ENCODE assay signal across 21 mouse cellular contexts in the genomic region with DNA sequence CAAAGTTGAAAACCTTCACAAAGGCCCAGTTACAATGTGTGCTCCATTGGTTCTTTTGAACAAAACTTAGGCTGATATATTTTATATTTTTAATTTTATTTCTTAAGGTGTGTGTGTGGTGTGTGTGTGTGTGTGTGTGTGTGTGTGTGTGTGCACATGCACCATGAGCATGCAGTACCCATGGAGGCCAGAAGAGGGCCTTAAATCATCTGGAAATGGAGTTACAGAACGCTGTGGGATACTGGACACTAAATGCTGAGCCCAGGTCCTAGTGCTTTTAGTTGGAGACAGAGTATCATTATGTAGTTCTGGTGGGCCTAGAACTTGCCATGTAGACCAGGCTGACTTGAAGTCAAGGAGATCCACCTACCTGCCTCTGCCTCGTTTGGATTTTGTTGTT. TPM values are rescaled to one million over a fixed set of nuclear protein-coding genes. Genes with fewer than 3 reads are reported as not detected.
DNase-seq lines count a peak whose midpoint lies in the region; ATAC-seq and TF ChIP-seq lines count a peak whose summit lies in the region.
"Had no signal": no experiment of that assay in that cellular context is flagged by ENCODE, and none has a peak within 500 bp of the region (broad histone marks: within the 10 kb centered on the region; RNA-seq: fewer than 3 reads in every experiment).

No protein-coding gene starts in this region.

- DNase-seq in heart, embryonic 10.5 days (ENCODE audit: low spot score), result no peak
- DNase-seq in heart, adult 11 months, result no peak
- DNase-seq in cerebellum, adult 9-11 months, result no peak
- DNase-seq: cerebellum, adult 2 months; heart, postnatal 4 days; kidney, adult 9 months; kidney, postnatal 4 days; layer of hippocampus, adult 9-11 months; right cerebral cortex, adult 18-20 months; thymus, postnatal 14 days had no signal

- no peak for ATAC-seq in intestine, embryonic 16.5 days
- no peak for ATAC-seq in stomach, embryonic 14.5 days (ENCODE audit: insufficient number of reproducible peaks, insufficient read depth, low FRiP score, low read depth)
- no peak for ATAC-seq in megakaryocyte, adult 5-6 weeks (ENCODE audit: poor library complexity, severe bottlenecking)
- ATAC-seq: CD4-positive, CD25-positive, alpha-beta regulatory T cell, adult 4 months; hindbrain, embryonic 16.5 days; midbrain, embryonic 13.5 days had no signal

- H3K27ac ChIP-seq in heart, embryonic 10.5 days, result 0 out of 2 replicates have a peak overlapping the region, but pooled peaks have one; percentile 19
- peak overlapping the region; percentile 79 for H3K27ac ChIP-seq in intestine, embryonic 16.5 days (ENCODE audit: low read length)
- H3K27ac ChIP-seq in stomach, embryonic 14.5 days (ENCODE audit: low read length), result peak overlapping the region; percentile 56; the same call in 1 of the 2 replicates
- H3K27ac ChIP-seq: embryonic facial prominence, embryonic 10.5 days; heart, embryonic 15.5 days; midbrain, embryonic 13.5 days; neural tube, embryonic 13.5 days had no signal

- no peak overlapping the region for H3K4me3 ChIP-seq in heart, embryonic 10.5 days
- no peak overlapping the region for H3K4me3 ChIP-seq in E14TG2a.4 (replicated peaks; ENCODE audit: low read length)
- no peak overlapping the region for H3K4me3 ChIP-seq in intestine, embryonic 16.5 days (ENCODE audit: low read length)
- no peak overlapping the region for H3K4me3 ChIP-seq in stomach, embryonic 14.5 days (ENCODE audit: low read depth, low read length)
- H3K4me3 ChIP-seq: embryonic facial prominence, embryonic 10.5 days; heart, embryonic 15.5 days; midbrain, embryonic 13.5 days; neural tube, embryonic 13.5 days had no signal

- TF ChIP-seq CTCF in E14TG2a.4 (conservative IDR thresholded peaks at IDR 0.05; ENCODE audit: low read length), result peak; percentile 48

- H3K4me1 ChIP-seq in heart, embryonic 10.5 days, result peaks cover 13% of the 10 kb centered on the region
- H3K4me1 ChIP-seq in E14TG2a.4 (replicated peaks; ENCODE audit: low read depth, low read length), result peaks cover 38% of the 10 kb centered on the region
- H3K4me1 ChIP-seq in intestine, embryonic 16.5 days (ENCODE audit: control insufficient read depth, insufficient read depth, low read length), result peaks cover 33% of the 10 kb centered on the region
- H3K4me1 ChIP-seq in stomach, embryonic 14.5 days (ENCODE audit: control insufficient read depth, insufficient read depth, low read length), result peaks cover 25% of the 10 kb centered on the region
- H3K4me1 ChIP-seq: neural tube, embryonic 13.5 days had no signal

- H3K9ac ChIP-seq in intestine, embryonic 16.5 days (ENCODE audit: low read depth, low read length), result no peak overlapping the region
- H3K9ac ChIP-seq in stomach, embryonic 14.5 days (replicated peaks; ENCODE audit: low read depth, low read length), result no peak overlapping the region
- H3K9ac ChIP-seq: heart, embryonic 15.5 days; midbrain, embryonic 13.5 days; neural tube, embryonic 13.5 days had no signal

- 0 out of 2 replicates have a peak, but pooled peaks cover 5% of the 10 kb centered on the region for H3K27me3 ChIP-seq in heart, embryonic 10.5 days (ENCODE audit: insufficient read depth, poor library complexity, severe bottlenecking)
- H3K27me3 ChIP-seq in E14TG2a.4 (ENCODE audit: insufficient read depth, low read length), result peaks cover 15% of the 10 kb centered on the region
- H3K27me3 ChIP-seq in intestine, embryonic 16.5 days (replicated peaks; ENCODE audit: control insufficient read depth, insufficient read depth, low read length), result no peaks in the 10 kb centered on the region
- H3K27me3 ChIP-seq in stomach, embryonic 14.5 days (ENCODE audit: control insufficient read depth, insufficient read depth, low read length), result no peaks in the 10 kb centered on the region
- H3K27me3 ChIP-seq: heart, embryonic 15.5 days; midbrain, embryonic 13.5 days; neural tube, embryonic 13.5 days had no signal

- no peak overlapping the region for H3K4me2 ChIP-seq in intestine, embryonic 16.5 days (ENCODE audit: low read depth, low read length)
- no peak overlapping the region for H3K4me2 ChIP-seq in stomach, embryonic 14.5 days (replicated peaks; ENCODE audit: low read depth, low read length)
- H3K4me2 ChIP-seq: heart, embryonic 15.5 days; midbrain, embryonic 13.5 days; neural tube, embryonic 13.5 days had no signal

- H3K9me3 ChIP-seq in heart, embryonic 10.5 days, result 0 out of 2 replicates have a peak, but pooled peaks cover 3% of the 10 kb centered on the region
- H3K9me3 ChIP-seq in E14TG2a.4 (ENCODE audit: low read length), result peaks cover 7% of the 10 kb centered on the region
- H3K9me3 ChIP-seq in intestine, embryonic 16.5 days (ENCODE audit: control insufficient read depth, low read length), result 0 out of 2 replicates have a peak, but pooled peaks cover 2% of the 10 kb centered on the region
- H3K9me3 ChIP-seq in stomach, embryonic 14.5 days (ENCODE audit: control insufficient read depth, low read depth, low read length), result peaks cover 4% of the 10 kb centered on the region; the same call in 1 of the 2 replicates
- H3K9me3 ChIP-seq: heart, embryonic 15.5 days had no signal

- H3K36me3 ChIP-seq in heart, embryonic 10.5 days, result no peaks in the 10 kb centered on the region
- no peaks in the 10 kb centered on the region for H3K36me3 ChIP-seq in E14TG2a.4 (ENCODE audit: insufficient read depth, low read length)
- no peaks in the 10 kb centered on the region for H3K36me3 ChIP-seq in intestine, embryonic 16.5 days (ENCODE audit: control insufficient read depth, insufficient read depth, low read length)
- H3K36me3 ChIP-seq in stomach, embryonic 14.5 days (ENCODE audit: control insufficient read depth, insufficient read depth, low read length), result no peaks in the 10 kb centered on the region
- H3K36me3 ChIP-seq: embryonic facial prominence, embryonic 10.5 days; G1E; heart, embryonic 15.5 days; midbrain, embryonic 13.5 days; neural tube, embryonic 13.5 days had no signal

- 77% methylated on average over 2 of the region's 2 CpGs for WGBS in heart, embryonic 10.5 days
- WGBS in intestine, embryonic 16.5 days, result 82% methylated on average over 2 of the region's 2 CpGs
- 83% methylated on average over 2 of the region's 2 CpGs for WGBS in stomach, embryonic 14.5 days

RNA-seq across cellular contexts. Expression of a gene that starts 13.5 kb away (rescaled TPM):
- polyA plus RNA-seq in heart, embryonic 10.5 days (2016; fragmentation: Nextera tagmentation; extraction: Ambion mirVana), result 450 and 452 TPM in 2 replicates
- polyA plus RNA-seq in intestine, embryonic 16.5 days (2015; fragmentation: Nextera tagmentation; extraction: Ambion mirVana), result 440 and 454 TPM in 2 replicates
- polyA plus RNA-seq in stomach, embryonic 14.5 days (2014; fragmentation: Nextera tagmentation; extraction: Ambion mirVana), result 280 and 301 TPM in 2 replicates
- 683 and 689 TPM in 2 replicates for total RNA-seq in megakaryocyte, adult 5-6 weeks (2015)
- 251 and 275 TPM in 2 replicates for total RNA-seq in megakaryocyte, adult 5-6 weeks (2017)

RNA-seq across cellular contexts. Expression of a gene that starts 48.3 kb away (rescaled TPM):
- 532 and 637 TPM in 2 replicates for polyA plus RNA-seq in heart, embryonic 10.5 days (2016; fragmentation: Nextera tagmentation; extraction: Ambion mirVana)
- 658 and 660 TPM in 2 replicates for polyA plus RNA-seq in intestine, embryonic 16.5 days (2015; fragmentation: Nextera tagmentation; extraction: Ambion mirVana)
- 477 and 482 TPM in 2 replicates for polyA plus RNA-seq in stomach, embryonic 14.5 days (2014; fragmentation: Nextera tagmentation; extraction: Ambion mirVana)
- 318 and 395 TPM in 2 replicates for total RNA-seq in megakaryocyte, adult 5-6 weeks (2015)
- 120 and 123 TPM in 2 replicates for total RNA-seq in megakaryocyte, adult 5-6 weeks (2017)

Comparison
In these comparisons a context has a peak if more than half of its experiments do, and no peak if none do; other contexts are left out.
1. H3K27ac ChIP-seq: peak in every context shown above with its lines; median percentile 79 in intestine, embryonic 16.5 days; 56 in stomach, embryonic 14.5 days; 19 in heart, embryonic 10.5 days.